Mouse (Mus musculus) G1E (cell line): ENCODE results near the gene Mast3. TPM values are rescaled to one million over a fixed set of nuclear protein-coding genes. Genes with fewer than 3 reads are reported as not detected.

Source experiments
- ATAC-seq: 2 replicates; pipeline ENCODE4 v1.8.0; 2016; ENCODE audit warnings: mild to moderate bottlenecking; ENCODE audit not compliant: insufficient number of reproducible peaks, poor library complexity, low FRiP score, severe bottlenecking; ENCODE audit errors: extremely low read depth
- DNase-seq: peaks from one replicate; pipeline ENCODE4 v3.0.0; 2012; ENCODE audit warnings: low spot score
- H3K27me3 ChIP-seq: 2 replicates; pipeline ENCODE4 v1.6.1; 2012; ENCODE audit warnings: mild to moderate bottlenecking, low read length, inconsistent platforms; ENCODE audit not compliant: insufficient read depth
- H3K36me3 ChIP-seq: replicated peaks from 2 replicates; pipeline ENCODE3; 2012; ENCODE audit warnings: mild to moderate bottlenecking, inconsistent platforms
- H3K4me1 ChIP-seq: 2 replicates; pipeline ENCODE4 v1.6.1; 2012; ENCODE audit warnings: low read depth, low read length, inconsistent platforms, mixed read lengths; ENCODE audit not compliant: insufficient read depth
- H3K4me3 ChIP-seq: 2 replicates; pipeline ENCODE4 v1.5.1; 2012; ENCODE audit warnings: low read depth, mild to moderate bottlenecking, inconsistent platforms, low read length, moderate library complexity, mixed read lengths
- H3K9me3 ChIP-seq: replicated peaks from 2 replicates; pipeline ENCODE4 v1.6.1; 2012; ENCODE audit warnings: inconsistent platforms
- CTCF ChIP-seq: IDR thresholded peaks from 2 replicates; pipeline ENCODE4 v1.5.1; 2012; ENCODE audit warnings: low read depth, low read length, inconsistent platforms, mixed read lengths
- GATA1 ChIP-seq: IDR thresholded peaks from 2 replicates; pipeline ENCODE4 v1.6.1; 2012; ENCODE audit warnings: borderline replicate concordance, low read length, inconsistent platforms, mixed read lengths
- GATA2 ChIP-seq: IDR thresholded peaks from 2 replicates; pipeline ENCODE4 v1.6.1; 2012; ENCODE audit warnings: low read depth, low read length, inconsistent platforms, borderline replicate concordance
- POLR2AphosphoS5 ChIP-seq: IDR thresholded peaks from 2 replicates; pipeline ENCODE4 v1.6.1; 2012; ENCODE audit warnings: low read depth, low read length, inconsistent platforms; ENCODE audit not compliant: insufficient replicate concordance
- TAL1 ChIP-seq: conservative IDR thresholded peaks from 2 replicates; pipeline ENCODE4 v1.6.1; 2012; ENCODE audit warnings: low read depth, low read length, inconsistent platforms, mixed read lengths
- polyA plus RNA-seq: library from polyadenylated mRNA; stranded (reverse); fragments of >175 nt; gene quantifications from 2 replicates; pipeline ENCODE4 v1.2.3, GENCODE M21; 2012
- total RNA-seq, 2 experiments: library from RNA; stranded (forward) in 1 of 2; stranded (reverse) in 1 of 2; fragments of 200-1000 nt in 1 of 2; fragments of >200 nt in 1 of 2; fragmentation: Nextera tagmentation in 1 of 2; gene quantifications; 2 replicates each; pipeline ENCODE4 v1.2.3; 2014 to 2017

Gene Mast3
- total and polyA plus RNA-seq, 3 experiments, result 15.7 to 323 (median 79.8) TPM

DNA sequence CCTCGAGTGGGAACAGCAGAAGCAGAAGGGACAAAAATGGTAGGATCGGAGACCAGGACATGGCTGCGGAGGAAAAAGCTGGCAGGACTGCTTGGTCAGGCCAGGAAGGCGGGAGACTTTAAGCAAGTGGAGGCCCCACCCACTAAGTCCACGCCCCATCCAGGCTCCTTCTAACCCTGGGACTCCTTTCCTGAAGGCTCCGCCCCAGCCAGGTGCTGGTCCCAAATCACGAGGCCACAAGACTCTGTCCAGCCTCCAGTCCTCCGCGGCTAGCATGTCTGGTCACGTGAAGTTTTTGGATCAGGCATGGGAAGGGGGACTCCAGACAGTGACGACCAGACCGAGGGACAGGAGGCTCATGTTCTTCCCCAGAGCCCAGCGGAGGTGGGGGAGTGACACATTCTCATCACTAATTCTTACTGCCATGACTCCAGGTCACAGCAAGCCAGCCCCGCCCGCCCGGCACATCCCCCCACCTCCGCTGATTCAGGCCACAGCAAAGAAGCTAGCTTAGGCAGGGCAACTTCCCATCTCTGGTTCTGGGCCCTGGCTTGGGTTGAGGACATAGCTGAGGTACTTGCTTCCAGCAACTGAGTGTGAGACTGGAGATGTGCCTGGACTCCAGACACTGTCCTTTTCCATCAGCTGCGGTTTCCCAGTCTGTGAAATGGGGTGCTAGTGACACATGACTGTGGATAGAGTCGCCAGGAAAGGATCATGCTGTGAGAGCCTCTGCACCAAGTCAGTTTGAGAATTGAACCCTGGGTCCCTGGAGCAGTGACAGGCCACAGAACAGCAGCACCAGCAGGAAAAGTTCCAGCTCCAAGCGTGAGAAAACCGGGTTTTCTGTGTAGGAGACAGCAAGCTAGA is 38.0 kb downstream of the Mast3 start:
- DNase-seq (no peak), ATAC-seq (no peak)
- Histone ChIP-seq H3K36me3 (peaks cover 81% of the 10 kb centered on the region), H3K27me3 (no peaks in the 10 kb centered on the region; the same call in 1 of the 2 replicates), H3K9me3 (no peaks in the 10 kb centered on the region), H3K4me3 (peak overlapping the region; percentile 73), H3K4me1 (peaks cover 94% of the 10 kb centered on the region)
- TF ChIP-seq POLR2AphosphoS5, result no peak; the same call in 1 of the 2 replicates
- no peak for TF ChIP-seq CTCF
- no peak for TF ChIP-seq GATA1
- no peak for TF ChIP-seq GATA2
- TF ChIP-seq TAL1, result no peak

DNA sequence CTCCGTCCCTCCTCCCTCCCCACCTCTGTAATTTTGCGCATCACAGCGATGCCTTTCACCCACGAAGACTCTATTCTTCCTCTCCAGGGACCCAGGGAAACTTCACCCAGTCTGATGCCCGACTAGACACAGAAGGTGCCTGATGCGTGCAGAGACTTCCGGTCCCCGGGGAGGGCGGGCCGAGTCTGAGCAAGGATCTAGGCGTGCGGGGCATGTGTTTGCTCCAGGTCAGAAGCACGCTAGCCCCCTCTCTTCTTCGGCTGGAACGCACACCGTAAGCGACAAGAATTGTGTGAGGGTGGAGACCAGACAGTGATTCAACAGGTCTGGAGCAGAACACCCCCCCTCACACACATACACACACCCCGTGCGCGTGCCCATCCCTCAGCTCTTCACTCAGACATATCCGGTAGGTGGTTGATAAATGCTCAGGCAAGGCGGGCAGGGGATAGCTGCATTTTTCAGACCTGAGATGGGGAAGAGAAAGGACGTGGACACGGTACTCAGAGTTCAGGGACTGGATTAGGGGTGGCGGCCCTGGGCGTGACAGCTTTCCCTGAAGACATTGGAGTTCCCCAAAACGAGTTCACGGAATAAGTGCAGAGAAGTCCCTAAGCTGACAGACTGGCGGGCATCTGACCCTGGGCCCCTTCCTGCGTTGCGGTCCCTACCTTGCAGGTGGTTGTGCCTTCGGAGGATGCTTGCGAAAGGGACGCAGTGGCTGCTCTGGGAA is 38.9 kb downstream of the Mast3 start:
- ATAC-seq, result no peak
- no peak for TF ChIP-seq POLR2AphosphoS5
- no peak for TF ChIP-seq CTCF
- TF ChIP-seq GATA2, result no peak
- no peak for TF ChIP-seq GATA1
- TF ChIP-seq TAL1, result no peak
- DNase-seq, result no peak
- H3K4me3 ChIP-seq, result peak overlapping the region; percentile 73
- no peaks in the 10 kb centered on the region for H3K9me3 ChIP-seq
- peaks cover 94% of the 10 kb centered on the region for H3K4me1 ChIP-seq
- H3K27me3 ChIP-seq, result no peaks in the 10 kb centered on the region; the same call in 1 of the 2 replicates
- peaks cover 73% of the 10 kb centered on the region for H3K36me3 ChIP-seq

DNA sequence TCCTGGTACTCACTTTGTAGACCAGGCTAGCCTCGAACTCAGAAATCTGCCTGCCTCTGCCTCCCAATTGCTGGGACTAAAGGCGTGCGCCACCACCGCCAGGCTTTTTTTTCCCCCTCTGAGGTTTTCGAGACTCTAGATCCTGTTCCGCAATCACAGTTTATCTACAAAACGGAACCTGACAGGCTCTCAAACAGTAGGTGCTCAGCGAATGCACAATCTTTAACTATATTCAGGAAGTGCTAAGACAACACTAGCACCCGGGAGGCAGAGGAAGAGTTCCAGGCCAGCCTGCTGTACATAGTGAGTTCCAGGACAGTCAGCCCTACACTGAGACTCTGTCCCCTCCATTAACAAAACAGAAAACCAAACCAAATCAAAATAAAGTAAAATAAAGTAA is 39.5 kb downstream of the Mast3 start:
- Histone ChIP-seq H3K4me3 (peak overlapping the region; percentile 73; the same call in 1 of the 2 replicates), H3K9me3 (no peaks in the 10 kb centered on the region), H3K4me1 (peaks cover 89% of the 10 kb centered on the region), H3K36me3 (peaks cover 66% of the 10 kb centered on the region), H3K27me3 (no peaks in the 10 kb centered on the region; the same call in 1 of the 2 replicates)
- ATAC-seq, result no peak
- no peak for TF ChIP-seq POLR2AphosphoS5
- no peak for TF ChIP-seq GATA1
- no peak for TF ChIP-seq GATA2
- no peak for TF ChIP-seq TAL1
- no peak for TF ChIP-seq CTCF
- no peak for DNase-seq

DNA sequence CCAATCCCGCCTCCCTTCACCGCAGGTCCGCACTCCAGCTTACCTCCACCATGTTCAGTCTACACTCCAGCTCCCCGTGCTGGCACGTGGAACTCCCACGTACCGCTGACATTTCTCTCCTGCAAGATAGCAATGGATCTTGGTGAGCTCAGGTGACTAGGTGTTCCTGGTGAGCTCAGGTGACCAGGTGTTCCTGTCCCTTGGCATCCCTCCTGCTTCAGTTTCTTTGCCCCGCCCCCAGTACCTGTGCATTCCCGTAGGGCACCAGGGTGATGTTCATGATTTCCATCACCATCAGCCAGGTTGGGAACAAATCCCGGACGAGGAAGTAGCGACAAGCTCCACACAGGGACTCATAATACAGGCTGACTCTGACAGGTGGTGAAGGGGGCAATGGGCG is 40.2 kb downstream of the Mast3 start:
- TF ChIP-seq TAL1 (no peak), POLR2AphosphoS5 (no peak), CTCF (no peak), GATA2 (no peak), GATA1 (no peak)
- ATAC-seq (no peak), DNase-seq (no peak)
- H3K4me3 ChIP-seq, result peak overlapping the region; percentile 63; the same call in 1 of the 2 replicates
- H3K9me3 ChIP-seq, result no peaks in the 10 kb centered on the region
- H3K27me3 ChIP-seq, result no peaks in the 10 kb centered on the region; the same call in 1 of the 2 replicates
- peaks cover 62% of the 10 kb centered on the region for H3K36me3 ChIP-seq
- H3K4me1 ChIP-seq, result peaks cover 90% of the 10 kb centered on the region

DNA sequence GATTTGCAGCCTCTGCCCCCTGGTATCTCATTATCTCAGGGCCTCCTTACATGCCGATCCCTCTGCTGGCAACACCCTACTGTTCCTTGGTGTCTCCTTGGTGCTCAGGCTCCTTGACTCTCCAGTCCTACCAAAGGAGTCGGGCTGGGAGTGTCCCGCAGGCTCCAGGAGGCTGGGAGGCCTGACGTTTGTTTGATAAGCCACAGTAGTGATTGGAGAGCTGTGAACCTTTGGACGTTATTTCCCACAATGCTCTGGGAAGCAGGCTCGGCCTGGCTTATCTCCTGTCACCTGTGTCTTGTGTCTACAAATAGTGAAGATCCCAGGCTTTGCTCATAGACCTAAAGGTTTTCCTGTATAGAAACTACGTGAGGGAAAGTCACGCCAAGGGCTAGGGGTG is 40.8 kb downstream of the Mast3 start:
- Histone ChIP-seq H3K36me3 (peaks cover 62% of the 10 kb centered on the region), H3K27me3 (no peaks in the 10 kb centered on the region), H3K4me3 (peak overlapping the region; percentile 63; the same call in 1 of the 2 replicates), H3K9me3 (no peaks in the 10 kb centered on the region), H3K4me1 (peaks cover 90% of the 10 kb centered on the region)
- TF ChIP-seq TAL1, result peak; percentile 46
- TF ChIP-seq CTCF, result no peak
- no peak for DNase-seq
- ATAC-seq, result 0 out of 2 replicates have a peak, but pooled peaks have one; percentile 6

DNA sequence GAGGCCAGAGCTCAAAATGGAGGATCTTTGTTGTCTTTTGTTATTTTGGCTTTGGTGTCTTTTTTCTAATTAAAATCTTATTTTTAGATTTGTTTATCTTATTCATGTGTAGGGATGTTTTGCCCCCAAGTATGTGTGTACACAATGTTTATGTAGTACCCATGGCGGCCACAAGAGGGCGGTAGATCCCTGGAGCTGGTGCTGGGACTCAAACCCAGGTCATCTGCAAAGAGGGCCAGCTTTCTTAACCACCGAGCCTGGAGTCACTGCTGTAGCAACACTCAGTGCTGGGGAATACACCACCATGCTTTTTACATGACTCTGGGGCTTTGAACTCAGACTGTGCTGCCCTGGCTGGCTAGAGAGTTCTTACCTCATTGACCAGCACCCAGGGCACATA is 41.5 kb downstream of the Mast3 start:
- H3K9me3 ChIP-seq, result no peaks in the 10 kb centered on the region
- TF ChIP-seq CTCF, result peak; percentile 82
- no peak for TF ChIP-seq GATA1
- DNase-seq, result no peak
- no peak for ATAC-seq
- no peaks in the 10 kb centered on the region for H3K27me3 ChIP-seq
- H3K36me3 ChIP-seq, result peaks cover 62% of the 10 kb centered on the region
- peaks cover 90% of the 10 kb centered on the region for H3K4me1 ChIP-seq
- H3K4me3 ChIP-seq, result peak overlapping the region; percentile 63; the same call in 1 of the 2 replicates
